Mouse (Mus musculus) midbrain, embryonic 11.5 days (tissue): ENCODE results near the gene Rfc3. TPM values are rescaled to one million over a fixed set of nuclear protein-coding genes. Genes with fewer than 3 reads are reported as not detected.
"Not testable (repeated sequence)": the region's sequence is repeated elsewhere in the genome, so short reads cannot be mapped to it uniquely, and the experiment has no call there.

Experiments
- ATAC-seq: fragments of 200-750 bp; cut with Nextera tagmentation; 2 replicates; pipeline ENCODE4 v1.8.0; 2017; ENCODE audit warnings: moderate TSS enrichment, moderate library complexity; ENCODE audit not compliant: low FRiP score
- DNase-seq: peaks from one replicate; pipeline ENCODE4 v3.0.0; 2015; ENCODE audit warnings: low spot score; ENCODE audit errors: missing footprints
- H3K27ac ChIP-seq: fragments of 300-500 bp; sonication (generic); 2 replicates; pipeline ENCODE4 v1.5.1; 2014; ENCODE audit warnings: low read depth, low read length
- H3K27me3 ChIP-seq: fragments of 300-500 bp; sonication (generic); 2 replicates; pipeline ENCODE4 v1.6.1; 2014; ENCODE audit warnings: mild to moderate bottlenecking, low read length, moderate library complexity, mixed read lengths; ENCODE audit not compliant: control insufficient read depth, insufficient read depth
- H3K36me3 ChIP-seq: fragments of 300-500 bp; sonication (generic); 2 replicates; pipeline ENCODE4 v1.6.1; 2014; ENCODE audit warnings: mild to moderate bottlenecking, low read length, moderate library complexity, mixed read lengths; ENCODE audit not compliant: control insufficient read depth, insufficient read depth
- H3K4me1 ChIP-seq: fragments of 300-500 bp; sonication (generic); 2 replicates; pipeline ENCODE4 v1.6.1; 2014; ENCODE audit warnings: low read length; ENCODE audit not compliant: control insufficient read depth, insufficient read depth
- H3K4me2 ChIP-seq: fragments of 300-500 bp; sonication (generic); 2 replicates; pipeline ENCODE4 v1.6.1; 2014; ENCODE audit warnings: mild to moderate bottlenecking, moderate library complexity
- H3K4me3 ChIP-seq: fragments of 300-500 bp; sonication (generic); 2 replicates; pipeline ENCODE4 v1.5.1; 2014; ENCODE audit warnings: low read depth, low read length
- H3K9ac ChIP-seq: fragments of 300-500 bp; sonication (generic); 2 replicates; pipeline ENCODE4 v1.6.1; 2014; ENCODE audit warnings: low read length
- H3K9me3 ChIP-seq: fragments of 300-500 bp; sonication (generic); 2 replicates; pipeline ENCODE4 v1.6.1; 2016; ENCODE audit warnings: low read length; ENCODE audit not compliant: control insufficient read depth
- WGBS: fragments of 180-500 bp; shearing (Covaris S2); extraction: QIAGEN DNeasy Blood & Tissue Kit; methylation state at CpG from one replicate; pipeline ENCODE4 v1.1.7; 2014; 5-methylcytosine and 5-hydroxymethylcytosine counted together
- polyA plus RNA-seq: library from polyadenylated mRNA; unstranded; fragments of >200 nt; fragmentation: Nextera tagmentation; extraction: Ambion mirVana; gene quantifications from 2 replicates; pipeline ENCODE4 v1.2.1, GENCODE M21; 2014

The Rfc3 gene
- polyA plus RNA-seq = 144 and 149 TPM in 2 replicates

DNA sequence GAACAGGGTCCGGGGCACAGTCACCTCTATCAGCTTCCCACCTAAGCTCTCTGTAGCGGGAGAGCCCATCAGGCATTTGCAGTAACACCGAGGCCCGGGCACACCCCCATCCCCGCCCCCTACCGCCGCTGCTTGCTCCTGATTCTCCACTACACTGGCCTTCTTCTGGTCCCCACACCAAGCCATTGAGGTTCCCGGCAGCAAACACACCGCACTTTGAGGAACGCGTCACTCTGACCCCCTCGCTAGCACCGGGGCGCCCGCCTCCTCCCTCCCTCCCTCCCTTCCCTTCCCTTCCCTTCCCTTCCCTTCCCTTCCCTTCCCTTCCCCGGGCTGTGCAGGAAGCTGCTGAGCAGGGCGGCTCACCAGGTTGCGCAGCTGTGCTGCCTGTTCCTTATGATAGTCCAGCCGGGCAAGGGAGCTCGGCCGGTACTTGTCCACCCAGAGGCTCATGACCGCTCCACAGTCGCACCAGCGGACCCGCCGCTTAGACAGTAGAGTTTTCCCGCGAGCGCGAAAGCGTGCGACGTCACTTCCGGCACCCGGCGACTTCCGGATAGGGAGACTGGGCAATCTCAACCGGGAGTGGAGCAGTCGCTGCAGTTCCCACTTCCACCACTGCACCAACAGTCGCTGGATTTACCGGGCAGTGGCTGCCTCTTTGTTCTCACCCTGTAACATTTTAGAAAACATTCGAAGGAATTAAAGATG lies at the start of gene Rfc3:
Gene Rfc3 (minus strand): TSS at position 543 of the 711 bp plus-strand sequence.
- H3K9ac ChIP-seq = peak within 1 kb of the TSS; percentile 77
- H3K27ac ChIP-seq = 0 out of 2 replicates have a peak within 1 kb of the TSS, but pooled peaks have one; percentile 3
- peak within 1 kb of the TSS; percentile 66 for H3K4me2 ChIP-seq
- ATAC-seq (peak; percentile 99), DNase-seq (peak; percentile 100)
- H3K9me3 ChIP-seq = no peaks in the 10 kb centered on the region
- WGBS = under 1% methylated on average over 41 of the region's 42 CpGs
- peaks cover 19% of the 10 kb centered on the region for H3K36me3 ChIP-seq
- H3K4me1 ChIP-seq = peaks cover 3% of the 10 kb centered on the region; the same call in 1 of the 2 replicates
- H3K27me3 ChIP-seq = no peaks in the 10 kb centered on the region
- peak within 1 kb of the TSS; percentile 64 for H3K4me3 ChIP-seq

DNA sequence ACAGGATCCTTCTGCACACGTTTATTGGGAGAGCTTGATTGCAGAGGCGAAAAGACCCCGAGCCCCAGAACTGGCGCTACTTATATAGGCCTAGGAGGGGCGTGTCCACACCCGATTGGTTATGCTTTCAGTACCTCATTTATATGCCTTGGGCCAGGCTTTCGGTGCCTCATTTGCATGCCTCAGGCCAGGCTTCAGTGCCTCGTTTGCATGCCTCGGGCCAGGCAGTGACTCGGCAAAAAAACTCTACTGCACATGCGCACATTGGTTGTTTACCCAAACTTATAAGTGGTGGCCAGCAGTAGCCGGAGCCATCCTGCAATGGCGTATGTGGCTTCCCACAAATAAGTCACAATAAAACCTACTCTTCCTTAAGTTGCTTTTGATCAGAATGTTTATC lies 42.6 kb upstream of the Rfc3 start:
- not testable (repeated sequence) for H3K9me3 ChIP-seq, ATAC-seq
- 89% methylated on average over 13 of the region's 13 CpGs for WGBS

DNA sequence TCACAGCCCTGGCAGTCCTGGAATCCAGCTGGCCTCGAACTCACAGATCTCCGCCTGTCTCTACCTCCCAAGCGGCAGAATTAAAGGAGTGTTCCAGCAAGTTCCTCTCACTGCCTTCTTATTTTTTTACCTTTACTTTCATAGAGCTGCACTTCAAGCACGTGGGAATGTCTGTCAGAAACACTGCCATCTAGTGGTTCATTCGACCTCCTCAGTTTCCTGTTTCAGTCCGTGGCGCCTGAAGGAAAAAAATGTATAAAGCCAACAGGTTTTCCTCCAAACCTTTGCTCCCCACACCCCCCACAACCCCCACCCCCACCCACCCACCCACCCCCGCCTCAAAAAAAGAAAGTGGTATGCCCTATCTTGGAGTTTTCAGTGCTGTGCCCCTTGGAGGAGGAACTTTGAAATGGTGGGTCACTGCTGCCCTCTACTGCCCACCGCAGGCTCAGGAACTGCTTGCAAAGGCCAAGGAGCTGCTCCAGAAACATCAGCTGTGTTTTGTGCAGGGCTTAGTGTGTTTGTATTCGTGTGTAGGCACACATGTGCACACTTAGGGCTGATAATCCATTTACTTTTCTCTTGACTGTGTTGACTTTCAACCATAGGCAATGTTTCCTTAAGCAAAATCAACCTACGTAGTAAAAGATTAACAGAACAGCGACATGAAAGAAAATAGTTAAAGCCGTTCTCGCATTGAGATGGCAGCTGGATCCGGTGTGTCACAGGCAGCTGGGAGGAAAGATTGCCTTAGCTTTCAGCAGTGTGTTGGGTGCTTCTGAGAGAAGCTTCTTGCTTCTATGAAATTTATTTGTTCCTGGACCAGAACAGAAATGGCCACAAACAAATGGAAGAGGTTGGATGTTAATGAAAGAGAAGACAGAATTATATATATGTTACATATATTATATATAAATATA lies 35.8 kb upstream of the Rfc3 start:
- H3K4me2 ChIP-seq = no peak overlapping the region; the same call in 1 of the 2 replicates
- DNase-seq (peak; percentile 95), ATAC-seq (peak; percentile 99)
- no peaks in the 10 kb centered on the region for H3K36me3 ChIP-seq
- no peaks in the 10 kb centered on the region for H3K9me3 ChIP-seq
- no peaks in the 10 kb centered on the region for H3K27me3 ChIP-seq
- 28% methylated on average over 15 of the region's 15 CpGs for WGBS
- no peaks in the 10 kb centered on the region for H3K4me1 ChIP-seq
- no peak overlapping the region for H3K9ac ChIP-seq
- H3K27ac ChIP-seq = no peak overlapping the region
- no peak overlapping the region for H3K4me3 ChIP-seq

More for the DNA sequence above, 42.6 kb upstream of the Rfc3 start:
- H3K4me1 ChIP-seq, H3K4me2 ChIP-seq, H3K27ac ChIP-seq, H3K27me3 ChIP-seq, H3K9ac ChIP-seq, DNase-seq, H3K36me3 ChIP-seq, H3K4me3 ChIP-seq: not testable (repeated sequence)

DNA sequence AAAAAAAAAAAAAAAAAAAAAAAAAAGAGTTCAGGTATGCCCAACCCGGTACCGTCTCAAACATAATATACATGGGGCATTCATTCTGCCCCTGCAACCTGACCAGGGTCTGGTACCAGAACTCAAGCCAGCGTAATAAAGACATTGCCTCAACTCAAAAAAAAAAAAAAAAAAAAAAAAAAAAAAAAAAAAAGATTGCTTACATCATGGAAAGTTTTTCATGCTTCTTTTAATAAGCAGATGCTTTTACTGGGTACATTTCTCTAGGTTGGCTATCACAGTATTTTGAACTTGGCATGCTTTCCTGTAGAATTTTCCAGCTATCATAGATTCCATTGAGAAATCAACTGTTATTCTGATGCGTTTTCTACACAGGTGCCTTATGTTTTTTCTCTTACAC lies 11.2 kb upstream of the Rfc3 start:
- no peaks in the 10 kb centered on the region for H3K36me3 ChIP-seq
- H3K9me3 ChIP-seq = no peaks in the 10 kb centered on the region
- no peaks in the 10 kb centered on the region for H3K4me1 ChIP-seq
- no peaks in the 10 kb centered on the region for H3K27me3 ChIP-seq
- no peak overlapping the region for H3K4me3 ChIP-seq
- WGBS = 88% methylated on average over 4 of the region's 4 CpGs
- no peak overlapping the region for H3K27ac ChIP-seq
- DNase-seq = peak; percentile 21
- no peak for ATAC-seq
- no peak overlapping the region for H3K4me2 ChIP-seq
- H3K9ac ChIP-seq = no peak overlapping the region

DNA sequence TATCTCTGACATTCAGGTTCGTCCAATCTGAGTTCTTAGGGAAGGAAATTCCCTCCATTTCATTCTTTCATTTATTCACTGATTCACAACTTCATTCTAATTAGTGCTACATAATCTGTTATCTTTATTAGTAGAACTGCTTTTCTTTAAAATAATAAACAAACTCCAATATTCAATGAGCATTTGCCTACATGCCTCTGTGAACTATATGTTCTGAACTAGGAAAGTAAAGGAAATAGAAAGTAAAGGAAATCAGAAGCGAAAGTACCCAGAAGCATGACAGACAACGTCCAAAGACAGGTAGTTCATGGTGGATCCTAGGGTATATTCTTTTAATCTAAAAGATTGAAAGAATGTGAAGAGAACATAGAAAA lies 356 bp upstream of the Rfc3 start:
- ATAC-seq (0 out of 2 replicates have a peak, but pooled peaks have one; percentile 1), DNase-seq (no peak)
- WGBS = 69% methylated on average over 3 of the region's 3 CpGs
- H3K27me3 ChIP-seq = no peaks in the 10 kb centered on the region
- no peak overlapping the region for H3K4me3 ChIP-seq
- peaks cover 17% of the 10 kb centered on the region for H3K36me3 ChIP-seq
- H3K27ac ChIP-seq = no peak overlapping the region
- peaks cover 3% of the 10 kb centered on the region; the same call in 1 of the 2 replicates for H3K4me1 ChIP-seq
- H3K4me2 ChIP-seq = no peak overlapping the region; the same call in 1 of the 2 replicates
- no peak overlapping the region for H3K9ac ChIP-seq
- H3K9me3 ChIP-seq = no peaks in the 10 kb centered on the region

DNA sequence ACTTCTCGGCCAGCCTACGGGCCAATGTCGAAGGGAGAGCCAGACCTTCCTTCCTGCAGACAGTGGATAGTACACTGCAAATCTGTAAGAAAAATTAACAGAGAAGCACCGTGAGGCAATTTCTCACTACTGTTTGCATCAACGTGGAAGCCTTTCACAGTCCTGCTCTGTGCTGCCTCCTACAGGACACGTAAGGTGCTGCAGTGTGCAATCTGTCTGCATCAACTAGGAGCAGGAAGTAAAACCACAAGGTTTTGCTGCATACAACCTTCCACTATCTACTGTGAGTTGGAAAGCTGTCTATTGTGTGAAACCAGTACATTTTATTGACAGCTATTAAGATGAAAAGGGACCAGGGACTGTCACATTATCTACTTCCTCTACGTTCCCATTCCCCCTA lies 6.2 kb downstream of the Rfc3 start:
- Histone ChIP-seq H3K4me2 (no peak overlapping the region), H3K9me3 (no peaks in the 10 kb centered on the region; the same call in 1 of the 2 replicates), H3K36me3 (peaks cover 68% of the 10 kb centered on the region), H3K4me3 (no peak overlapping the region), H3K27me3 (no peaks in the 10 kb centered on the region), H3K27ac (no peak overlapping the region), H3K9ac (no peak overlapping the region), H3K4me1 (no peaks in the 10 kb centered on the region; the same call in 1 of the 2 replicates)
- DNase-seq (no peak), ATAC-seq (no peak)
- WGBS = 98% methylated on average over 7 of the region's 7 CpGs

DNA sequence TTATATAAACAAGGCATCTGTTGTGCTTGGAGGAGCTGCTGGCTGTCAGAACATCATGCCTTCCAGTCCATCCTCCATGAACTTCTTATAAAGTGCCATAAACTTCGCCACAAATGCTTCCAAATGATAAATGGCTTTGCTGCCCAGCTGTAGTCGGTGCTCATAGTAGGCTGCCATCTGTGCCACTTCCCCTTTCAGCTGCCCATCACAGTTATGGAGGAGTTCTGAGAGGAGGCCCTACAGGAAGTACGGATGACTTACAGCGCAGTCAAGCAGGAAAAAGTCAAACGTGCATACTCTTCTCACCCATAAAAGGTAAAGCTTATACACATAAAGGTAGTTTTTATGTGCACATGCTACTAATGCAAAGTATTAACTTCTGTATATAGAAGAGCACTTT lies 8.2 kb downstream of the Rfc3 start:
- no peak for DNase-seq
- ATAC-seq = no peak
- H3K36me3 ChIP-seq = peaks cover 63% of the 10 kb centered on the region
- H3K4me3 ChIP-seq = no peak overlapping the region
- H3K27me3 ChIP-seq = no peaks in the 10 kb centered on the region
- no peak overlapping the region for H3K27ac ChIP-seq
- no peaks in the 10 kb centered on the region for H3K4me1 ChIP-seq
- no peak overlapping the region for H3K9ac ChIP-seq
- no peaks in the 10 kb centered on the region; the same call in 1 of the 2 replicates for H3K9me3 ChIP-seq
- 94% methylated on average over 5 of the region's 5 CpGs for WGBS
- no peak overlapping the region for H3K4me2 ChIP-seq

DNA sequence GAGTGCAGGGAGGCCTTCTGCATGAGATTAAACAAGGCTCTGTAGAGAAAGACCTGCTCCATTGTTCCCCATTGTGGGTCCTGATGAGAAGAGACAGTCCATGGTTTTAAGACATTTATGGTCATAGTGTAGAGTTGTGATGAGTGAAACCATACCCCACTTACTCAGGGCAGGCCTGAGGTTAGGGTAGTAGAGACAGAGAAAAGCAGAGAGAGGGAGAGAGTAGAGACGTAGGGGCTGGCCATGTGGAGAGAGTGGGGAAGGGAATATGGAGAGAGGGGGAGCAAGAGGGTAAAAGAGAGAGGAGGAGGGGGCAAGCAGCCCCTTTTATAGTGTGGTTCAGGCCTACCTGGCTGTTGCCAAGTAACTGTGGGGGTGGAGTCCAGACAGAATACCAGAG lies 8.9 kb downstream of the Rfc3 start:
- ATAC-seq = peak; percentile 15
- no peaks in the 10 kb centered on the region for H3K27me3 ChIP-seq
- H3K36me3 ChIP-seq = peaks cover 57% of the 10 kb centered on the region

DNA sequence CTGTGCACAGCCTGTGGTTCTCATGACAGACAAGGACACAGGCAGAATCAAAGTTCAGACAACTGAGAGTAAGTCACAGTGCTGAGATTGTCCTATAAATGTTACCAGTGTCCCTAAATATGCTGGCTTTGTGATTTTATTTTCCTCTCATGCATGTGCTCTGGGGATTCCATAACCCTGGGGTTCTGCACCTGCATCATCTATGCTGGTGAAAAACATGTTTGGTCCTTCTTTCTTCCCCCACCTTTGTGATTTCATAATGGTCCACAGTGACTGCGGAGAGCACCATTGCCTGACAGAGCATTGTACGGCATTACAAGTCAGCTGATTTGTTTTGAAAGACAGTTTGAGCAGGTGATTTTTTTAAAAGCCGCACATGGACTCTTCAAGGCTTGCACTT lies 45.1 kb downstream of the Rfc3 start, which contains the start of gene Vmn2r18:
Gene Vmn2r18 (minus strand): TSS at position 101 of the 400 bp plus-strand sequence.
- no peak within 1 kb of the TSS for H3K27ac ChIP-seq
- no peaks in the 10 kb centered on the region for H3K9me3 ChIP-seq
- no peak within 1 kb of the TSS for H3K9ac ChIP-seq
- WGBS = 90% methylated on average over 3 of the region's 3 CpGs
- H3K4me3 ChIP-seq = no peak within 1 kb of the TSS
- ATAC-seq (no peak), DNase-seq (no peak)
- no peaks in the 10 kb centered on the region for H3K27me3 ChIP-seq
- H3K4me2 ChIP-seq = no peak within 1 kb of the TSS
- no peaks in the 10 kb centered on the region for H3K36me3 ChIP-seq
- no peaks in the 10 kb centered on the region for H3K4me1 ChIP-seq

More for the DNA sequence above, 8.9 kb downstream of the Rfc3 start:
- Histone ChIP-seq H3K4me1 (no peaks in the 10 kb centered on the region), H3K9ac (no peak overlapping the region), H3K27ac (no peak overlapping the region), H3K4me2 (no peak overlapping the region), H3K9me3 (no peaks in the 10 kb centered on the region; the same call in 1 of the 2 replicates), H3K4me3 (no peak overlapping the region)
- 100% methylated on average over 1 of the region's 1 CpGs for WGBS
- no peak for DNase-seq
